Mouse (Mus musculus) megakaryocyte progenitor cell, adult 5-6 weeks (primary cell): ENCODE measurements around the gene E2f4. TPM values are rescaled to one million over a fixed set of nuclear protein-coding genes. Genes with fewer than 3 reads are reported as not detected.
A peak's percentile ranks its signal among the peaks of the same experiment; 100 is the strongest.
"Not testable (repeated sequence)": the region's sequence is repeated elsewhere in the genome, so short reads cannot be mapped to it uniquely, and the experiment has no call there.

Source experiments
- ATAC-seq: replicated peaks from 2 replicates; pipeline ENCODE4 v1.8.0; 2016; ENCODE audit warnings: mild to moderate bottlenecking, moderate TSS enrichment, inconsistent platforms; ENCODE audit not compliant: poor library complexity
- total RNA-seq, 2 experiments: library from RNA; stranded (forward) in 1 of 2; stranded (reverse) in 1 of 2; fragments of 157-497, 149-512 nt in 1 of 2; fragments of 200-1000 nt in 1 of 2; gene quantifications; 2 replicates each; pipeline versions ENCODE4 v1.2.3 to v1.2.4; 2015 to 2017

The E2f4 gene
- total RNA-seq, 2 experiments from 2014 or later: 47.0 to 126 TPM

DNA sequence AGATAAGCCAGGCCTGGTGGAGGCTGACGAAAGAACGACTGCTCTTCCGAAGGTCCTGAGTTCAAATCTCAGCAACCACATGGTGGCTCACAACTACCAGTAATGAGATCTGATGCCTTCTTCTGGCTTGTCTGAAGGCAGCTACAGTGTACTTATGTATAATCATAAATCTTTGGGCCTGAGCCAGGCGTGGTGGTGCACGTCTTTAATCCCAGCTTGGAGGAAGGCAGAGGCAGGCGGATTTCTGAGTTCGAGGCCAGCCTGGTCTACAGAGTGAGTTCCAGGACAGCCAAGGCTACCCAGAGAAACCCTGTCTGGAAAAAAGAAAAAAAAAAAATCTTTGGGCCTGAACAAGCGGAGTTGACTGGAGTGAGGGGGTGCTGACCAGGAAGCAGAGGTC is 6.1 kb upstream of the E2f4 start:
- ATAC-seq: not testable (repeated sequence)

DNA sequence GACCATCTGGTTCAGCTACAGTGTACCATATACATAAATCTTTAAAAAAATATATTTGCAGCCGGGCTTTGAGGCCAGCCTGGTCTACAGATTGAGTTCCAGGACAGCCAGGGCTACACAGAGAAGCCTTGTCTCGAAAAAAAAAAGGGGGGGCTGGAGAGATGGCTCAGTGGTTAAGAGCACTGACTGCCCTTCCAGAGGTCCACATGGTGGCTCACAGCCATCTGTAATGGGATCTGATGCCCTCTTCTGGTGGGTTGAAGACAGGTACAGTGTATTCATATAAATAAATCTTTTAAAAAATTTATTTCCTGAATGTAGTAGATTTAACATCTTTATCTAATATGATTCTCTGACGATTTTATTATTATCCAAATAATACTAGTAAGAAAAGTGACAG is 5.7 kb upstream of the E2f4 start:
- not testable (repeated sequence) for ATAC-seq

DNA sequence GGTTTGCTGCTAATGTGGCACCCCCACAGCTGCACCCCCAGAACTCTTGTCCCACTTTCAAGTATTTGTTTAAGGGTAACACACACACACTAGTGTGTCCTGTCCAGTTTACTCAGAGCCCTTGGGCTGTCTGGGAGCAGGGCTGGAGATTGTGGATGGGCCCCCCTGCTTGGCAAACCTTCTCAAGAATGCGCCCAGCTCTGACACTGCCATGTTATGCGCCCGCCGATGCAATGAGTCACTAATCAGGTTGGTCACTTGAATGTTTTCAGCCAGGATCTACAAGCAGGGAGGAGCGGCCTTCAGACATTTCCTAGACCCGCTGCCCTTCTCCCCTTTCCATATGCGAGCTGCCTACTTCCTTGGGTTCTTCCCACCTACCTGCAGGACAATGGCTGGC is 5.0 kb upstream of the E2f4 start:
- ATAC-seq: no peak

DNA sequence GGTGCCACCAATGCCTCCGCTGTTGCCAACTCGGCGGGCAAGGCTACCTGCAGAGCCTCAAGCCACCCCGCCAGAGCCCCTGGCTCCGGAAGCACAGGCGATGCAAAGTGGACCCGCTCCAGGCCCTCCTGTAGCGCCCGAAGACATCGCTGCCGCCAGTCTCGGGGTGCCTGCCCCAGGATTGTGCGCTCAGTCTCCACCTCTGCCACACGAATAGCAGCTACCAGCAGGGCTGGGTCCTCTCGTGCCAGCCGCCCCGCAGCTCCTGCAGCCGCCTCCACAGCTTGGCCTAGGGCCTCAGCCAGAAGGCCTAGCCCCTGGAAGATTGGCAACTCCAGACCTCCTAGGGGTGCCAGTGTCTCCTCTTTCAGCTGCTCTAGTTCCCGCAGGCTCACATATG is 4.1 kb upstream of the E2f4 start:
- ATAC-seq: no peak

DNA sequence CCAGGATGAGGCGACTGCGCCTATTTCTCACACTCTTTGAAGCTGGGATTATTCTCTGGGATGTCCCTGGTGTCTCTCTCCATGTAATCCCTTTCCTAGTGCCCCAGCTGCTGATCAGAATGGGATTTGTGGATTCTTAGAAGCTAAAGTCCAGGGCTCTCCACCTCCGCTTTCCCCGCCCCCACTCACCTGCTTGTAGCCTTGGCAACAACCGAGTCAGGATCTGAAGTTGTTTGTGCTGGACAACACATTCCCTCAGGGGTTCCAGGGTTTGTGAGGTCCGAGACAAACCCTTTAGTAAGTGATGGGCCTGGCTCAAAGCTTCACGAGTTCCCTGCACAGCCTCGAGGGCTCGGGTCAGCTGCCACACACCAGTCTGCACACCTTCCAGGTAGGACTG is 2.7 kb upstream of the E2f4 start:
- no peak for ATAC-seq

DNA sequence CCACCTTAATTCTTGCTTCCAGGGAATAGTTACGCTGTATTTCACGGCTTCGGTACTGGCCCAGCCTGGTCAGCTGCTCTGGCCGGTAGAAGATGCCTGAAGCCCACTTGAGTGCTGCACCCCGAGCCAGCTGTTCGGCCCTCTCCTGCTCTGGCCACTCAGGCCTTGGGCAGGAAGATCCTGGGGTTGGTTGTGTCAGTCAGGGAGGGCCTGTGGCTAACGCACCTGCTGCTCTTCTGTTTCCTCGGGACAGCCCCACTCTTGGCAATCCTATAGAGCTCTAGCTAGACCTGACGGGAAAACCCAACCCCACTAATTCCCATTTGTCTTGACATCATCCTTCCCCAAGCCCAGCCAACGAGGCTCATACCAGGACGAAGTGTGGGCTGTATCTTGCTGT is 2.2 kb upstream of the E2f4 start:
- ATAC-seq: no peak

DNA sequence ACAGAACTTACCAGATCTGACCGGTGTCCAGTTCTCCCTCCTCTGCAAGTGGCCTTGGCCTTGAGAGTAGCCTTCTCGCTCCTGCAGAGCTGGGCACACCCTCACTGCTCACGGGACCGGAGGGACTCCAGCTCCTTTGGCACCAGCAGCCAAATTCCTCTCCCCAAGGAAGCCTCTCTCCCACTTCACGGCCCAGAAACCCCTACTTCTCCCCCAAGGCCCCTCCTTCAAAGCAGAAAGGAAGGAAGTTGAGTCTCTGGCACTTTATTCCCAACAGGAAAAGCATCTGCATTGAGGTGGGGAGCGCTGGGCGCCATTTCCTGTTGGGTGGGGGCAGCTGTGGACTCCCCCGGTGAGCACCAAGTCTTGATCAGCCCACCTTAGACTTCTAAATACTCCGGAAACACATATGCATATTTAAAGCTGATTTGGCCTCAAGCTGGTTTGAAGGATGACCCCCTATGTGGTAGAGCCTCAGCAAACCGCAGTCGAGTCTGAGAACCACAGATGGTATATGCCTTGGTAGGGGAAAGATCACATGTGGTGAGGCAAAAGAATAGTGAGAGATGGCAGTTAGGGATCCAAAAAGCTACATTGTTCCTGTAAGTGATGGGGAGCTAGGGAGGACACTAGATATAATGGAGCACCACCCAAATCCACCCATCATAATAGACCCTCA is 1.4 kb upstream of the E2f4 start, which contains the start of gene Exoc3l:
Gene Exoc3l, minus strand, starts transcription at position 207 of the 679 bp plus-strand sequence.
- ATAC-seq: no peak

GRCm38 (mm10) chr8:105298351-105299252 is 1.1 kb downstream of the E2f4 start:
- no peak for ATAC-seq

GRCm38 (mm10) chr8:105299962-105300361 is 2.5 kb downstream of the E2f4 start:
- ATAC-seq: peak; percentile 53

- ATAC-seq: no peak
These were observed 5.9 kb downstream of the E2f4 start for GRCm38 (mm10) chr8:105303396-105303795.

- no peak for ATAC-seq
These were observed 6.4 kb downstream of the E2f4 start for GRCm38 (mm10) chr8:105303874-105304273.

- peak; percentile 29; the same call in 1 of the 2 replicates for ATAC-seq
These were observed 7.1 kb downstream of the E2f4 start for GRCm38 (mm10) chr8:105304325-105305210.

GRCm38 (mm10) chr8:105305211-105306145 is 8.0 kb downstream of the E2f4 start, which contains the start of gene Elmo3:
Gene Elmo3, plus strand, starts transcription at chr8:105305601.
- ATAC-seq: peak; percentile 45

GRCm38 (mm10) chr8:105306146-105306691 is 8.8 kb downstream of the E2f4 start:
- ATAC-seq: no peak

- ATAC-seq: no peak
These were observed 10.2 kb downstream of the E2f4 start for GRCm38 (mm10) chr8:105307670-105308069.

DNA sequence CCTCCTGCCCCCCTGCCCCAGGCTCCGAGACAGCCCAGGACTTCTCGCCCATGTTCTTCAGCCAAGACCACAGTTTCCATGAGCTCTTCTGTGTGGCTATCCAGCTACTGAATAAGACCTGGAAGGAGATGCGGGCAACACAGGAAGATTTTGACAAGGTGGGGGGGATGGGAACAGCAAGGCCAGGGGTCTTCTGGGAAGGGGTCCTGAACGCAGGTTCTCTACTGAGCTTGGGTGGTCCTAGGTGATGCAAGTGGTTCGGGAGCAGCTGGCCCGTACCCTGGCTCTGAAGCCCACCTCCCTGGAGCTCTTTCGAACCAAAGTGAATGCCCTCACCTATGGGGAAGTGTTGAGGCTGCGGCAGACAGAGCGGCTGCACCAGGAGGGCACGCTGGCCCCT is 11.0 kb downstream of the E2f4 start:
- no peak for ATAC-seq

DNA sequence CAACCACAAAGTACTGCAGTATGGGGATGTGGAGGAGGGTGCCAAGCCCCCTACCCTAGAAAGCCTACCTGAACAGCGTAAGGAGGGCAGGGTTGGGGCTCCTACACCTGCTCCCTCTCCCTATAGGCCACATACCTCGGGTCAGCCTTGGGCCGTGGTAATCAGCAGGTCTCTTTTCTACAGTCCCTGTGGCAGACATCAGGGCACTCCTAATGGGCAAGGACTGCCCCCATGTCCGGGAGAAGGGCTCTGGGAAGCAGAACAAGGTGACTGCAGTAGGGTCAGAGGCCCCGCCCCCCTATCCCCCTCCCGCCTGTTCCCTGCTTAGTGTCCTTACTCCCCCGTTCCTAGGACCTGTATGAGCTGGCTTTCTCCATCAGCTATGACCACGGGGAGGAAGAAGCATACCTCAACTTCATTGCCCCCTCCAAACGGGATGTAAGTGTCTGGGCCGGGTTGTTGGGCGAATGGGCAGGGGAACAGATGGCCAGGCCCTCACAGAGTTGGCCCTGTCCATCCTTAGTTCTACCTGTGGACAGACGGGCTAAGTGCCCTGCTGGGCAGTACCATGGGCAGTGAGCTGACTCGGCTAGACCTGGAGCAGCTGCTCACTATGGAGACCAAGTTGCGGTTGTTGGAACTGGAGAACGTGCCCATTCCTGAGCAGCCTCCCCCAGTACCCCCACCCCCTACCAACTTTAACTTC is 11.8 kb downstream of the E2f4 start:
- no peak for ATAC-seq

GRCm38 (mm10) chr8:105310118-105310517 is 12.7 kb downstream of the E2f4 start:
- ATAC-seq: no peak

- ATAC-seq: peak; percentile 72
These were observed 14.3 kb downstream of the E2f4 start for GRCm38 (mm10) chr8:105311718-105312117.
